Mouse (Mus musculus): ENCODE measurements around the gene Tbcel.

Tbcel gene

DNA sequence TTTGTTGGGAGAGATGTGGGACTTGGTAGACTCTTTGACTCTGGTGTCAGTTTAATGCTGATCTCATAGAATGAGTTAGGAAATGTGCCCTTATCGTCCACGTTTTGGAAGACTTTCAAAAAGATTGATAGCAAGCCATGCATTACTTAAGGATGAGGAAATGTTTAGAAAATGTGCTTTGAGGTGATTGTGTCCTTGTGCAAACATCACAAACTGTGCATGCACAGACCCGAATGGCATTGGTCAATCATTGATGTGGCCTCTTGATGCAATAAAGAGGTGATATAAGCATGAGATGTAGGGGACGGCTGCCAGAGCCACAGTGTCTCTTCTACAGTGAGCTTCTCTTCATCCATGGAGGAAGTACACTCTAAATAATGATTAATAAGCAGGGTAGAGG, 20.7 kb downstream of the Tbcel start:
- DNase-seq (ENCODE audit: low read depth, low spot score), result no peak

- DNase-seq (ENCODE audit: low read depth, low spot score), result no peak
Observed at GRCm38 (mm10) chr9:42484667-42485066, 22.9 kb downstream of the Tbcel start.

GRCm38 (mm10) chr9:42482944-42483343, 24.7 kb downstream of the Tbcel start:
- DNase-seq (ENCODE audit: low read depth, low spot score), result no peak

- no peak for DNase-seq (ENCODE audit: low read depth, low spot score)
Observed at GRCm38 (mm10) chr9:42476166-42476565, 31.4 kb downstream of the Tbcel start.

DNA sequence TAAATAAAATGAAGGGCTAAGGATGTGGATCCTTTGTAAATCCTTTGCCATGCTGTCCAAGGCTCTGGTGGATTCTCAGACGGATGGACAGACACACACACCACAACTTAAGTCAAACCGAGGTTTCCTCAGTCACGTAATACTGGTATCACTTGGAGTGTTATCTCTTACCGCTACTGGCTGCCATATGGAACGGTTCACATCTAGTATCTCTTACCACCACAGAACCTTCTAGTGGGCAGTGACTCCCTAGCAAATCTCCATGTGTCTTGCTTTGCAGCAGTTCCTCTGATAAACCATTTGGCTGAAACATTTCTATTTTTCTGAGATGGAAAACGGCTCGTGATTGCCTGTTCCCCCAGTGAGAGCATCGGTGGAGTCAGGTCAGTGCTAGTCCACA, 33.4 kb downstream of the Tbcel start:
- no peak for DNase-seq (ENCODE audit: low read depth, low spot score)

DNA sequence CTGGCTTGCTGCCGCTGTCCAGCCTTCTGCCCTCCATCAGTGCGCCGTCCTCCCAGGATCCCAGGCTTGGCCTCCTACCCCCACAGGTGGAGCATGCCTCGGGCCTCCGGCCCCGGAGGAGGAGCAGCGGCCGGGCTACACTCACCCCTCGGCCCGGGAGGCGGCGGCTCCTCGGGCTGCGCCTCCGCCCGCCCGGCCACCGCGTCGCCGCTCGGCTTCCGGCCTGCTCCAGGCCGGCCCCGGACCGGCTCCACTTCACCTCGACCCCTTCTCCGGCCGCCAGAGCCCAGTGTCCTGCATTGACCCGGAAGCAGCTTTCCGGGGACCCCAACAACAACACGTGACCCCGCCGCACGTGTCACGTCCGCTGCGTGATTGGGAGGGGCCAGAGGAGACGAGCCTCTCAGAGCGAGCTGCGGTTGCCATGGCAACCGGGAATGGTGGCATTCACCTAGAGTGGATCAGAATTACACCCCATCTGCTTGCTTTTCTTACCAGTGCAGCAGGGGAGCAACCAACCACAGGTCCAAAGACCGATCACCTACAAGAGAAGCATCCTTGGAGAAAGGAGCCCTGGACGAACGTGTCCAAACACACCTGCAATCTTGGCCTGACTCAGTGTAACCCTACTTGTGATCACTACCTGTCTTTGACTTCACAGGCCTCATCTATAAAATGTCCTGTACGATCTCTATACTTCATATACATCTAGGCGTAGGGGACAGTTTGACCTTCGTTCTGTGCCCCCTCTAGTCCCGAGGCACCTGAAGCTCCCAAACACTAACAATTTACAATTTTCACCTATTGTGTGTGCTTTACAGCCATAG, 35.5 kb downstream of the Tbcel start:
- DNase-seq (ENCODE audit: low read depth, low spot score), result peak; percentile 89

DNA sequence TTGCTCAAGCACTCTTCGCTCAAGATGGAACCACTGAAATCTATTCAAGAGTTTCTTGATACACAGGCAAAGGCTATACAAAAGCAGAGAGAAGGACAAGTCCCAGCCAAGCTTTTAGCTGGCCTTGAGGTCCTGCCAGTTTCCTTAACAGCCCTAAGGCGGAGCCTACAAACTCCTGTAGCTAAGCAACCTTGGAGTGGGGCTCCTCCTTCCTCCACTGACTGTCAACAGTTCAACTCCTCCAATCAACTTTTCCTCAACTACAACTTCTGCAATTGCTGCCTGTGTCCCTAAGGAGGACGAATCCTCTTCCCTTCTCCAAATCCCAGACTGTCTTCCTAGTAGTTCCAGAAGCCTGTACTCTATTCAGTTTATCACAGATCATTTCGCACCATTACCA, 36.4 kb downstream of the Tbcel start:
- no peak for DNase-seq (ENCODE audit: low read depth, low spot score)

DNA sequence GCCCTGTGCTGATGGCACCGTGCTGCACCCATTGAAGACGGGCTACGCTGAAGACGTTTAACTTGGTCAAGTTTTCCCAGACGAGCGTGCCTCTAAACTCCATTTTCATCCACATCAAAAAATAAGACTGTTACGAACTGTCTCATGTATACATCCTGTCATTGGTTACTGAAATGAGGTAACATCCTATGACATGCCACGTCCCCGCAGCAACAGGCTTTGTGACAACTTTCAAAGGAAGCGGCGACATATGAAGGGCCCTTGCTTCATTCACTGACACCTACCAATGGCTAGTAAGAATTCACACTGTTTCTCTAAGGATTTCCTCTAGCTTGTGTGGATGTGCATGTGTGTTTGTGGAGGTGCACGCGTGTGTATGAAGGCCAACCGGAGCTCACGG, 38.3 kb downstream of the Tbcel start:
- no peak for DNase-seq (ENCODE audit: low read depth, low spot score)

DNA sequence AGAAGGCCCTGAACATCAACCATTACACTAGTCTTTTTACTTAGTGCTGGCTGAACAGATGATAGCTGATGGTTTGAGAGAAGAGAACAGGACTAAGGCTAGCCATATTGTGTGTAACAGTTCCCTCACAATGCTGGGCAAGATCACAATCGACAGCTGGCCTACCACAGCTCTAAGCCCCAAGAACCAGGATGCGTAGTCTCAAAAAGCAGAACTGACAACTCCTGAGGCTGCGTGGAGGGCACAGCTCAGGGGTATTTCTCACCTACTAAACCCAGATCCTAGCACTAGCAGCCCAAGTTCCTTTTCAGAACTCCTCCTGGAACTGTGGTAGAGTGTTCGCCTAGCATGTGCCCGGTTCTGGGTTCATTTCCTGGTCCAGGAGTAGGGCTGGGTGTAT, 39.2 kb downstream of the Tbcel start:
- DNase-seq (ENCODE audit: low read depth, low spot score), result no peak

DNA sequence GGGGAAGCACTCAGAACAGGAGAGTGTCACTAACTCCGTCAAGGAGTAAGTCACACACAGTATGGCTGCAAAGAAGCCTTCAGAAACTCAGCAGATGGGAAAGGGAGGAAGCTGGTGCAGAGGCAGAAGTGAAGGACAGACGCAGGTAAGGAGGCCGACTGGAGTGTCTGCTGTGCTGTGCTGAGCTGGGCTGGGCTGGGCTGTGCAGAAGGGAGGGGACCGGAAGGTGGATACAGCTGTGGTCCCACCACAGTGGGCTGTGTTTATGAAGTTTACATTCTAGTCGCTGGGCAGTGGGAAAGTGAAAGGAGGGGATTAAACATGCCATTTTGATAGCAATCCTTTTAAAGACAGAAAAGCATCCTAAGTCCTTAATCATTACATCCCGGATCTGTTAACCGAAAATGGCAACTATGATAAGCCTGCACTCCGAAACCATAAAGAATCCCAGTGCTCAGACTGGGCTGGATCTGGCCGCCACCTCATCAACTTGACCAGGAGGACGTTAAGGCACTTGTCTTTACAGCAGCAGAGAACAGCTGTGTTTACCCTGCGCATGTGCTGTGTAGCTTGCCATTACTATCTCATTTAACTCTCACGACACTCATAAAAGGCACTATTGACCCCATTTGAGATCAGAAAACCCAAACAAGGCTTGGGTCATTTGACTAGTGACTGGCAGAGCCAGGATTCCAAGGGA, 40.3 kb downstream of the Tbcel start:
- DNase-seq (ENCODE audit: low read depth, low spot score), result no peak

DNA sequence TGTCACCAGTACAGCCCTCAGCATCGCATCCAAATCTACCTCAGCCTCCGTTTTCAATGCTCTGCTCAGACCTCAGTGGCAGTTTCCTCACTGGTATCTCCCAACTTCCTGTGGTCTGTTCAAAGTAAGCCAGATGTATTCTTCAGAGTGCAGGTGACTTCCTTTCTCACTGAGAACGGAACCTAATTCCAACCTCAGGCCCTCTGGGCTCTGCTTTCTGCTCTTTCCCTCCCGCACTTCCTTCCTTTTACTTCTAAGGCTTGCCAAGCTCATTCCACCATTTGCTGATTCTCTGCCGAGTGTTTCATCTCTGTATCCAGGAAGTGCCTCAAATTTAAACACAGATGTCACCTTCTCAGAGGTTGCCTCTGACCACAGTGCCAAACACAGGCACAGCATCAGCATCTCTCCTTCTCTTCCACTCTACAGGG, 41.9 kb downstream of the Tbcel start:
- no peak for DNase-seq (ENCODE audit: low read depth, low spot score)

DNA sequence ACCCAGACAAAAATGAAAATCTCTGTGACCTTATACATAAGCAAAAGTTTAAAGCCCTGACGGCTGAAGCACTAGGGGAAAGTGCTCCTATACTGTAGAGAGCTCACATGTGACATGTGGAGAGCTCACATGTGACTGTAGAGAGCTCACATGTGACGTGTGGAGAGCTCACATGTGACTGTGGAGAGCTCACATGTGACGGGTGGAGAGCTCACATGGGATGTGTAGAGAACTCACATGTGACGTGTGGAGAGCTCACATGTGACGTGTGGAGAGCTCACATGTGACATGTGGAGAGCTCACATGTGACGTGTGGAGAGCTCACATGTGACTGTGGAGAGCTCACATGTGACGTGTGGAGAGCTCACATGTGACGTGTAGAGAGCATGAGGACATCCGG, 43.4 kb downstream of the Tbcel start:
- no peak for DNase-seq (ENCODE audit: low read depth, low spot score)

DNA sequence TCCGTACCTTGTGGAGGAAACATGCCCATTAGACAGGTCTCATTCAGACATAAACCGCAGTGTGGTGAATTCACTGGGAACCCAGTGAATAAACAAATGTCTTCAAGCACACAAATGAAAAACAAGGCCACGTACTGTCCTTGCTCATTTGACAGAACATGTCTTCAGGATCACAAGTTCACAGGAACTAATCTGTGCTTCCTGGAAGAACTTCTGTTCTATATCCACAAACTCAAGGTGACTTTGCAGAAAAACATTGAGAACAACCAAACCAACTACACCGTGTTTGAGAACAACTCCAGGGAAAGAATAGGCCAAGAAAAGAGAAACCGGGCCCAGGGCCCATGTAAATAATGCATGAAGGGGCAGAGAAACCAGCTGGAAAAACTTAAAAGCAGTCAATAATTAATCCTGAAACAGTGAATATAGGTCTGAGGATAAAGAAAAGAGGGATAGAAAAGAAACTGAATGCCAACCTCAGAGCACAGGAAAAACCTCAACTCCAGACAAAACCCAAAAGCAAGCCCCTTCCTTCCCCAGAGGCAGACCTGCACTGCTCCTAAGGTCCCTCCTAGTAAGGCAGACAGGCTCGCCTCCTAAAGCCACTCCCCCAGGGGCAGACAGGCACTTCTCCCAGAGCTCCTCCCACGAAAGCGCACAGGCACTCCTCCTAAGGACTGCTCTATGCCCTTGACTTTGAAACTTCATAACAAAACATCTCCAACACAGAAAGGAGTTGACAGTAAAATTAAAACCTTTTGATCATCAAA, 44.2 kb downstream of the Tbcel start:
- no peak for DNase-seq (ENCODE audit: low read depth, low spot score)

- no peak for DNase-seq (ENCODE audit: low read depth, low spot score)
Observed at GRCm38 (mm10) chr9:42462585-42463219, 44.9 kb downstream of the Tbcel start.

DNA sequence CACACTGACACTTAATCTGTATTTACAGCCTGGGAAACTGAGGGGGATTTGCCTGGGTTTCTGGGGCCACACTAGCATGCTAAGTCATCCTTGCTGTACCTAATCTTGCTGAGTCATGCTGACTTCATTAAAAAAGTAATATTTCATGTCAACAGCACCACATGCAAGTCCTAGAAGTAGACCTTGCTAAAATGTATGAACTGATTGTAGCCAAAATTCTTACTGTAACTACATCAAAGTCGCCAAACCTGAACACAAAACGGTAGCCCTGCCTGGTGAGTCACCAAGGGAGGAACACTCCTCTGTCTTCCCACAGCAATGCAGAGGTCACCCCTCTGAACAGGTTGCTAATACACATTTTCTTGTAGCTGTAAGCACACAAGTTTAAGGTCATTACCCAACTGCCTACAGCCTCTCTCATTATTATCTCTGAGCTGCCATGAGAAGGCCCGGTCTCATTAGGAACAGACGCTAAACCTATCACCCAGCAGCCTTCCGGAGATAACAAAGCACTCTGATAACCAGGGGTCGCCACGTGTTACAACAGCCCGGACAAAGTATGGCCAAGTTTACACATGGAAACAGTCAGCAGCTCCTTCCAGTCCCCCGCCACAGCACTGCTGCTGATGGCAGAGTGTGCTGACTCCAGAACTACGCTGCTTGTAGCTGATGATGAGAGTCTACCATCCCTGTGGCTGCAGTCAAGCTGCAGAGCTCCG, 46.1 kb downstream of the Tbcel start:
- DNase-seq (ENCODE audit: low read depth, low spot score), result no peak

- no peak for DNase-seq (ENCODE audit: low read depth, low spot score)
Observed at GRCm38 (mm10) chr9:42460353-42460752, 47.3 kb downstream of the Tbcel start.

GRCm38 (mm10) chr9:42459736-42460135, 47.9 kb downstream of the Tbcel start:
- DNase-seq (ENCODE audit: low read depth, low spot score), result no peak

GRCm38 (mm10) chr9:42458741-42459515, 48.7 kb downstream of the Tbcel start:
- DNase-seq (ENCODE audit: low read depth, low spot score), result no peak

GRCm38 (mm10) chr9:42457501-42457900, 50.1 kb downstream of the Tbcel start:
- DNase-seq (ENCODE audit: low read depth, low spot score), result no peak

GRCm38 (mm10) chr9:42454364-42454763, 53.2 kb downstream of the Tbcel start:
- DNase-seq (ENCODE audit: low read depth, low spot score), result no peak
